Mouse (Mus musculus): ENCODE measurements around the gene Gzmc.
"Not testable (repeated sequence)": the region's sequence is repeated elsewhere in the genome, so short reads cannot be mapped to it uniquely, and the experiment has no call there.

Gzmc gene

GRCm38 (mm10) chr14:56234556-56234955 lies at the start of gene Gzmc:
Gzmc (minus strand) TSS chr14:56234656.
- no peak for DNase-seq (ENCODE audit: low spot score in 2 of 2)

GRCm38 (mm10) chr14:56283816-56284215 lies 49.4 kb upstream of the Gzmc start:
- DNase-seq (ENCODE audit: low spot score in 2 of 2): no peak

GRCm38 (mm10) chr14:56281090-56281489 lies 46.6 kb upstream of the Gzmc start:
- no peak for DNase-seq (ENCODE audit: low spot score in 2 of 2)

- DNase-seq (ENCODE audit: low spot score in 2 of 2): not testable (repeated sequence)
These were observed 44.2 kb upstream of the Gzmc start for GRCm38 (mm10) chr14:56278691-56279090.

- not testable (repeated sequence) for DNase-seq (ENCODE audit: low spot score in 2 of 2)
These were observed 41.6 kb upstream of the Gzmc start for GRCm38 (mm10) chr14:56276096-56276495.

GRCm38 (mm10) chr14:56266109-56266508 lies 31.7 kb upstream of the Gzmc start:
- DNase-seq (ENCODE audit: low spot score in 2 of 2): no peak

GRCm38 (mm10) chr14:56262153-56262552 lies 27.7 kb upstream of the Gzmc start, which contains the start of gene Gzmb:
Gzmb (minus strand) TSS chr14:56262260.
- no peak for DNase-seq (ENCODE audit: low spot score in 2 of 2)

- no peak for DNase-seq (ENCODE audit: low spot score in 2 of 2)
These were observed 6.0 kb upstream of the Gzmc start for GRCm38 (mm10) chr14:56240409-56240808.

GRCm38 (mm10) chr14:56211317-56211716 lies 23.1 kb downstream of the Gzmc start, which contains the start of gene Gzmf:
Gzmf (minus strand) TSS chr14:56211417.
- DNase-seq (ENCODE audit: low spot score in 2 of 2): no peak

GRCm38 (mm10) chr14:56205613-56206012 lies 28.8 kb downstream of the Gzmc start:
- no peak for DNase-seq (ENCODE audit: low spot score in 2 of 2)

- DNase-seq (ENCODE audit: low spot score in 2 of 2): not testable (repeated sequence)
These were observed 29.4 kb downstream of the Gzmc start for GRCm38 (mm10) chr14:56205021-56205420.

- DNase-seq (ENCODE audit: low spot score in 2 of 2): peak in 1 of 2 experiments; percentile 39
These were observed 30.5 kb downstream of the Gzmc start for GRCm38 (mm10) chr14:56203975-56204374.

- DNase-seq (ENCODE audit: low spot score in 2 of 2): no peak
These were observed 47.5 kb downstream of the Gzmc start for GRCm38 (mm10) chr14:56186946-56187345.

- DNase-seq (ENCODE audit: low spot score in 2 of 2): no peak
These were observed 47.9 kb downstream of the Gzmc start for GRCm38 (mm10) chr14:56186521-56186920.

Data from spleen, postnatal 14 days (tissue).